23 mouse cellular contexts compared by ENCODE assay signal in genomic region chr13:29203856-29204255, GRCm38 (mm10).
"Had no signal": no experiment of that assay in that cellular context is flagged by ENCODE, and none has a peak within 500 bp of the region (broad histone marks: within the 10 kb centered on the region; RNA-seq: fewer than 3 reads in every experiment).

No protein-coding gene starts in this region.

- H3K36me3 ChIP-seq: heart, embryonic 12.5 days; hindbrain, embryonic 13.5 days; hindbrain, embryonic 15.5 days; kidney, embryonic 15.5 days; limb, embryonic 13.5 days; limb, embryonic 15.5 days; liver, embryonic 12.5 days had no signal

- ATAC-seq: forebrain, embryonic 16.5 days; hindbrain, postnatal 0 days; intestine, embryonic 16.5 days; liver, embryonic 12.5 days had no signal

- H3K9ac ChIP-seq: heart, embryonic 12.5 days; hindbrain, embryonic 13.5 days; hindbrain, embryonic 15.5 days; kidney, embryonic 15.5 days; limb, embryonic 13.5 days; limb, embryonic 15.5 days; liver, embryonic 12.5 days; liver, embryonic 14.5 days had no signal

- H3K27ac ChIP-seq: hindbrain, embryonic 13.5 days; hindbrain, embryonic 15.5 days; hindbrain, postnatal 0 days; kidney, embryonic 15.5 days; kidney, postnatal 0 days; limb, embryonic 13.5 days; liver, embryonic 12.5 days; liver, embryonic 14.5 days had no signal

- H3K4me2 ChIP-seq: heart, embryonic 12.5 days; hindbrain, embryonic 13.5 days; hindbrain, embryonic 15.5 days; kidney, embryonic 15.5 days; limb, embryonic 13.5 days; limb, embryonic 15.5 days; liver, embryonic 12.5 days had no signal

- H3K27me3 ChIP-seq: heart, embryonic 12.5 days; hindbrain, embryonic 13.5 days; hindbrain, embryonic 15.5 days; kidney, embryonic 15.5 days; limb, embryonic 13.5 days; limb, embryonic 15.5 days; liver, embryonic 12.5 days had no signal

- DNase-seq: gastrocnemius, postnatal 14 days; gastrocnemius, postnatal 36 days; heart, adult 18-20 months; kidney, adult 11 months; kidney, adult 2 months; kidney, adult 9 months; kidney, postnatal 14 days; kidney, postnatal 36 days; layer of hippocampus, adult 9-11 months; layer of hippocampus, postnatal 36 days; left cerebral cortex, postnatal 4 days had no signal

- H3K9me3 ChIP-seq: hindbrain, embryonic 13.5 days; hindbrain, embryonic 15.5 days; kidney, embryonic 15.5 days; limb, embryonic 15.5 days; liver, embryonic 12.5 days had no signal

- H3K4me1 ChIP-seq: hindbrain, embryonic 15.5 days; liver, embryonic 12.5 days had no signal

- H3K4me3 ChIP-seq: heart, embryonic 12.5 days; hindbrain, embryonic 13.5 days; hindbrain, embryonic 15.5 days; kidney, embryonic 15.5 days; limb, embryonic 13.5 days; limb, embryonic 15.5 days; liver, embryonic 12.5 days had no signal
